Mouse (Mus musculus) cerebellum, adult 2 months (tissue): ENCODE data around the gene Actr2.

ENCODE experiments used
- CTCF ChIP-seq: fragments of 200-500 bp; IDR thresholded peaks from 2 replicates; pipeline ENCODE4 v1.5.1; 2011; ENCODE audit warnings: low read depth, mild to moderate bottlenecking, control low read depth, low read length, moderate library complexity, borderline replicate concordance; ENCODE audit not compliant: insufficient read depth
- POLR2A ChIP-seq: fragments of 200-500 bp; IDR thresholded peaks from 2 replicates; pipeline ENCODE4 v1.6.1; 2011; ENCODE audit warnings: low read length, control low read depth, borderline replicate concordance; ENCODE audit not compliant: insufficient read depth

GRCm38 (mm10) chr11:20059736-20060135, 53.0 kb downstream of the Actr2 start:
- TF ChIP-seq POLR2A (no peak), CTCF (no peak)
